Mouse (Mus musculus) hindbrain, embryonic 16.5 days (tissue): ENCODE measurements around the gene Msrb1. TPM values are rescaled to one million over a fixed set of nuclear protein-coding genes. Genes with fewer than 3 reads are reported as not detected.

ENCODE experiments used
- ATAC-seq: fragments of 200-750 bp; cut with Nextera tagmentation; 2 replicates; pipeline ENCODE4 v1.8.0; 2017; ENCODE audit warnings: moderate TSS enrichment, moderate library complexity
- H3K27ac ChIP-seq: fragments of 300-500 bp; sonication (generic); 2 replicates; pipeline ENCODE4 v1.5.1; 2014; ENCODE audit warnings: low read depth, mild to moderate bottlenecking, control low read depth, low read length, moderate library complexity
- H3K27me3 ChIP-seq: fragments of 300-500 bp; sonication (generic); replicated peaks from 2 replicates; pipeline ENCODE4 v1.6.1; 2014; ENCODE audit warnings: low read length; ENCODE audit not compliant: control insufficient read depth, insufficient read depth
- H3K36me3 ChIP-seq: fragments of 300-500 bp; sonication (generic); 2 replicates; pipeline ENCODE4 v1.6.1; 2014; ENCODE audit warnings: mild to moderate bottlenecking, low read length, moderate library complexity, mixed read lengths; ENCODE audit not compliant: control insufficient read depth, insufficient read depth
- H3K4me1 ChIP-seq: fragments of 300-500 bp; sonication (generic); 2 replicates; pipeline ENCODE4 v1.6.1; 2014; ENCODE audit warnings: low read depth, low read length; ENCODE audit not compliant: control insufficient read depth, insufficient read depth
- H3K4me2 ChIP-seq: fragments of 300-500 bp; sonication (generic); 2 replicates; pipeline ENCODE4 v1.6.1; 2014; ENCODE audit warnings: mild to moderate bottlenecking, low read length, control low read depth, moderate library complexity
- H3K4me3 ChIP-seq: fragments of 300-500 bp; sonication (generic); 2 replicates; pipeline ENCODE4 v1.5.1; 2014; ENCODE audit warnings: mild to moderate bottlenecking, low read length, control low read depth, moderate library complexity
- H3K9ac ChIP-seq: fragments of 300-500 bp; sonication (generic); 2 replicates; pipeline ENCODE4 v1.6.1; 2014; ENCODE audit warnings: low read depth, mild to moderate bottlenecking, control low read depth, low read length, moderate library complexity
- H3K9me3 ChIP-seq: fragments of 300-500 bp; sonication (generic); 2 replicates; pipeline ENCODE4 v1.6.1; 2014; ENCODE audit warnings: mild to moderate bottlenecking, low read length, moderate library complexity; ENCODE audit not compliant: control insufficient read depth
- WGBS: fragments of 180-500 bp; shearing (Covaris S2); extraction: QIAGEN DNeasy Blood & Tissue Kit; methylation state at CpG from one replicate; pipeline ENCODE4 v1.1.7; 2014; 5-methylcytosine and 5-hydroxymethylcytosine counted together
- polyA plus RNA-seq: library from polyadenylated mRNA; unstranded; fragments of >200 nt; fragmentation: Nextera tagmentation; extraction: Ambion mirVana; gene quantifications from 2 replicates; pipeline ENCODE4 v1.2.1, GENCODE M21; 2015

The Msrb1 gene
- polyA plus RNA-seq, result 17.5 and 18.9 TPM in 2 replicates

GRCm38 (mm10) chr17:24736330-24737051 lies at the start of gene Msrb1:
Gene Msrb1 (plus strand): TSS chr17:24736642.
- peaks cover 2% of the 10 kb centered on the region; the same call in 1 of the 2 replicates for H3K27me3 ChIP-seq
- peak within 1 kb of the TSS; percentile 55 for H3K4me3 ChIP-seq
- ATAC-seq, result peak; percentile 97
- 1% methylated on average over 29 of the region's 29 CpGs for WGBS
- H3K4me1 ChIP-seq, result peaks cover 15% of the 10 kb centered on the region
- H3K4me2 ChIP-seq, result peak within 1 kb of the TSS; percentile 94
- H3K9me3 ChIP-seq, result no peaks in the 10 kb centered on the region
- peak within 1 kb of the TSS; percentile 71 for H3K9ac ChIP-seq
- H3K36me3 ChIP-seq, result no peaks in the 10 kb centered on the region
- peak within 1 kb of the TSS; percentile 54 for H3K27ac ChIP-seq

GRCm38 (mm10) chr17:24687146-24687595 lies 49.3 kb upstream of the Msrb1 start:
- Histone ChIP-seq H3K4me2 (peak overlapping the region; percentile 72), H3K27me3 (peaks cover 4% of the 10 kb centered on the region; the same call in 1 of the 2 replicates), H3K9ac (peak overlapping the region; percentile 52), H3K36me3 (peaks cover 14% of the 10 kb centered on the region; the same call in 1 of the 2 replicates), H3K4me3 (peak overlapping the region; percentile 39), H3K4me1 (peaks cover 29% of the 10 kb centered on the region), H3K9me3 (no peaks in the 10 kb centered on the region), H3K27ac (no peak overlapping the region)
- ATAC-seq, result peak; percentile 26
- WGBS, result 2% methylated on average over 25 of the region's 25 CpGs

GRCm38 (mm10) chr17:24687599-24687998 lies 48.8 kb upstream of the Msrb1 start:
- Histone ChIP-seq H3K4me3 (peak overlapping the region; percentile 39), H3K9me3 (no peaks in the 10 kb centered on the region), H3K4me1 (peaks cover 29% of the 10 kb centered on the region), H3K27me3 (peaks cover 4% of the 10 kb centered on the region; the same call in 1 of the 2 replicates), H3K27ac (no peak overlapping the region), H3K4me2 (peak overlapping the region; percentile 72), H3K9ac (peak overlapping the region; percentile 52), H3K36me3 (peaks cover 16% of the 10 kb centered on the region)
- no peak; the same call in 1 of the 2 replicates for ATAC-seq
- WGBS, result 19% methylated on average over 23 of the region's 23 CpGs

GRCm38 (mm10) chr17:24689251-24690081 lies 47.0 kb upstream of the Msrb1 start, which contains the start of gene Syngr3:
Gene Syngr3 (minus strand): TSS chr17:24689955.
- peak within 1 kb of the TSS; percentile 83 for H3K9ac ChIP-seq
- WGBS, result under 1% methylated on average over 55 of the region's 55 CpGs
- H3K27me3 ChIP-seq, result peaks cover 4% of the 10 kb centered on the region; the same call in 1 of the 2 replicates
- H3K4me2 ChIP-seq, result peak within 1 kb of the TSS; percentile 72
- peak within 1 kb of the TSS; percentile 66 for H3K4me3 ChIP-seq
- peak; percentile 73 for ATAC-seq
- H3K27ac ChIP-seq, result peak within 1 kb of the TSS; percentile 90
- peaks cover 20% of the 10 kb centered on the region for H3K36me3 ChIP-seq
- peaks cover 29% of the 10 kb centered on the region for H3K4me1 ChIP-seq
- H3K9me3 ChIP-seq, result no peaks in the 10 kb centered on the region

GRCm38 (mm10) chr17:24692385-24692784 lies 44.1 kb upstream of the Msrb1 start:
- Histone ChIP-seq H3K36me3 (peaks cover 6% of the 10 kb centered on the region; the same call in 1 of the 2 replicates), H3K4me2 (no peak overlapping the region), H3K9me3 (no peaks in the 10 kb centered on the region), H3K9ac (no peak overlapping the region), H3K27ac (no peak overlapping the region), H3K27me3 (peaks cover 4% of the 10 kb centered on the region; the same call in 1 of the 2 replicates), H3K4me3 (no peak overlapping the region), H3K4me1 (peaks cover 42% of the 10 kb centered on the region)
- 89% methylated on average over 5 of the region's 5 CpGs for WGBS
- no peak for ATAC-seq

- Histone ChIP-seq H3K27me3 (no peaks in the 10 kb centered on the region), H3K4me2 (peak overlapping the region; percentile 69), H3K9me3 (no peaks in the 10 kb centered on the region), H3K4me1 (peaks cover 26% of the 10 kb centered on the region), H3K36me3 (peaks cover 14% of the 10 kb centered on the region), H3K9ac (peak overlapping the region; percentile 90), H3K4me3 (peak overlapping the region; percentile 72), H3K27ac (peak overlapping the region; percentile 96)
- WGBS, result 7% methylated on average over 41 of the region's 51 CpGs
- ATAC-seq, result peak; percentile 61
Measured at GRCm38 (mm10) chr17:24695326-24696010, 41.0 kb upstream of the Msrb1 start.

- Histone ChIP-seq H3K27ac (peak within 1 kb of the TSS; percentile 96), H3K27me3 (no peaks in the 10 kb centered on the region), H3K9me3 (no peaks in the 10 kb centered on the region), H3K4me2 (peak within 1 kb of the TSS; percentile 69), H3K9ac (peak within 1 kb of the TSS; percentile 90), H3K36me3 (peaks cover 19% of the 10 kb centered on the region), H3K4me3 (peak within 1 kb of the TSS; percentile 72), H3K4me1 (peaks cover 20% of the 10 kb centered on the region)
- under 1% methylated on average over 75 of the region's 76 CpGs for WGBS
- peak; percentile 93 for ATAC-seq
Measured at GRCm38 (mm10) chr17:24696011-24696697, 40.3 kb upstream of the Msrb1 start, which contains the start of the genes Gfer and Noxo1. Gene Gfer (minus strand): TSS chr17:24696156. Gene Noxo1 (plus strand): TSS chr17:24696234.

GRCm38 (mm10) chr17:24697985-24698384 lies 38.5 kb upstream of the Msrb1 start:
- no peak for ATAC-seq
- Histone ChIP-seq H3K4me2 (no peak overlapping the region), H3K27me3 (no peaks in the 10 kb centered on the region), H3K4me1 (peaks cover 20% of the 10 kb centered on the region), H3K4me3 (no peak overlapping the region), H3K9me3 (no peaks in the 10 kb centered on the region), H3K9ac (no peak overlapping the region), H3K27ac (no peak overlapping the region), H3K36me3 (peaks cover 21% of the 10 kb centered on the region)
- WGBS, result 12% methylated on average over 5 of the region's 5 CpGs
